9 mouse cellular contexts compared by ENCODE assay signal in the genomic region with DNA sequence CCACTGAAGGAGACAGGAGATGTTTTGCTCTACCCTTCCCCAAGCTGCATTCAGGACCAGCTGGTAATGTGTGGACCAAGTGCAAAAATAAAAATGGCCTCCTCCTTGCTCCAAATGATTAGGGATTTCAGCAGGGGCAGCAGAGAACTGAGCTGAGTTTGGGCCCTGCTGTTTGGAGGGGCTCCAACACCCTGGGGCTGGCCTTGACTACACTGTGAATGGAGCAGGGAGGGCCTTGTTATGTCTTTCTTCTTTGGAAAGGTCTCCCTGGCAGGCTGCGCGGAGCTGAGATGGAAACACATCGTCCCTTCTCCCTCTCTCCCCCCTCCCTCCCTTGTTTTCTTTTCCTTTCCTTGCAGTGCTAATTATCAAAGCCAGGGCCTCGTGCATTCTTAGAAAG.
DNase-seq lines count a peak whose midpoint lies in the region; ATAC-seq and TF ChIP-seq lines count a peak whose summit lies in the region.
"Had no signal": no experiment of that assay in that cellular context is flagged by ENCODE, and none has a peak within 500 bp of the region (broad histone marks: within the 10 kb centered on the region; RNA-seq: fewer than 3 reads in every experiment).

No protein-coding gene starts in this region.

- 61% methylated on average over 4 of the region's 4 CpGs for WGBS in stomach, embryonic 16.5 days
- WGBS in stomach, postnatal 0 days, result 57% methylated on average over 4 of the region's 4 CpGs
- WGBS in forebrain, postnatal 0 days, result 7% methylated on average over 4 of the region's 4 CpGs

- H3K9ac ChIP-seq in stomach, embryonic 16.5 days (ENCODE audit: low read length), result 0 out of 2 replicates have a peak overlapping the region, but pooled peaks have one; percentile 57
- no peak overlapping the region for H3K9ac ChIP-seq in stomach, postnatal 0 days (ENCODE audit: low read length)
- no peak overlapping the region for H3K9ac ChIP-seq in forebrain, postnatal 0 days

- H3K4me3 ChIP-seq in stomach, embryonic 16.5 days (replicated peaks; ENCODE audit: low read length), result no peak overlapping the region
- H3K4me3 ChIP-seq in stomach, postnatal 0 days (ENCODE audit: low read depth, low read length), result no peak overlapping the region
- no peak overlapping the region for H3K4me3 ChIP-seq in forebrain, postnatal 0 days (ENCODE audit: low read depth, low read length)

- no peak overlapping the region for H3K4me2 ChIP-seq in stomach, embryonic 16.5 days (ENCODE audit: low read depth, low read length)
- no peak overlapping the region for H3K4me2 ChIP-seq in stomach, postnatal 0 days (replicated peaks; ENCODE audit: low read depth)
- H3K4me2 ChIP-seq in forebrain, postnatal 0 days (ENCODE audit: low read depth), result no peak overlapping the region

- ATAC-seq in stomach, embryonic 16.5 days (ENCODE audit: insufficient read depth, low FRiP score), result no peak
- ATAC-seq in stomach, postnatal 0 days (ENCODE audit: low FRiP score, low TSS enrichment), result no peak
- ATAC-seq in forebrain, postnatal 0 days, result peak; percentile 65

- 0 out of 2 replicates have a peak, but pooled peaks cover 6% of the 10 kb centered on the region for H3K4me1 ChIP-seq in stomach, embryonic 16.5 days (ENCODE audit: control insufficient read depth, insufficient read depth, low read length)
- H3K4me1 ChIP-seq in stomach, postnatal 0 days (replicated peaks; ENCODE audit: control insufficient read depth, insufficient read depth), result no peaks in the 10 kb centered on the region
- H3K4me1 ChIP-seq in forebrain, postnatal 0 days (ENCODE audit: insufficient read depth), result peaks cover 8% of the 10 kb centered on the region; the same call in 1 of the 2 replicates

- TF ChIP-seq EP300 in stomach, postnatal 0 days (optimal IDR thresholded peaks at IDR 0.05), result no peak

- peak; percentile 39 for DNase-seq in layer of hippocampus, adult 9-11 months
- no peak for DNase-seq in layer of hippocampus, adult 11-12 months (ENCODE audit: low spot score)
- DNase-seq in stomach, postnatal 0 days (ENCODE audit: low spot score), result no peak
- peak; percentile 45 for DNase-seq in forebrain, postnatal 0 days
- DNase-seq in liver (no peak), MN1 (ENCODE audit: low spot score) (no peak)

- no peaks in the 10 kb centered on the region for H3K27me3 ChIP-seq in stomach, embryonic 16.5 days (ENCODE audit: control insufficient read depth, insufficient read depth, low read length)
- H3K27me3 ChIP-seq in stomach, postnatal 0 days (ENCODE audit: control insufficient read depth, insufficient read depth, low read length), result no peaks in the 10 kb centered on the region
- no peaks in the 10 kb centered on the region for H3K27me3 ChIP-seq in forebrain, postnatal 0 days (ENCODE audit: insufficient read depth, low read length)

- TF ChIP-seq CTCF in stomach, postnatal 0 days (IDR thresholded peaks at IDR 0.05; ENCODE audit: low read depth), result no peak
- TF ChIP-seq CTCF in forebrain, postnatal 0 days (IDR thresholded peaks at IDR 0.05; ENCODE audit: low read depth), result no peak

- no peak overlapping the region for H3K27ac ChIP-seq in stomach, embryonic 16.5 days (ENCODE audit: low read length)
- H3K27ac ChIP-seq in stomach, postnatal 0 days (replicated peaks), result no peak overlapping the region
- peak overlapping the region; percentile 57 for H3K27ac ChIP-seq in forebrain, postnatal 0 days (ENCODE audit: low read depth, low read length)
- H3K27ac ChIP-seq: left cerebral cortex, adult 2 months; liver, embryonic 13.5 days had no signal

- H3K9me3 ChIP-seq in stomach, embryonic 16.5 days (replicated peaks; ENCODE audit: control insufficient read depth, low read length), result no peaks in the 10 kb centered on the region
- no peaks in the 10 kb centered on the region for H3K9me3 ChIP-seq in stomach, postnatal 0 days (ENCODE audit: control insufficient read depth, low read length)
- no peaks in the 10 kb centered on the region for H3K9me3 ChIP-seq in forebrain, postnatal 0 days (ENCODE audit: low read length)
- H3K9me3 ChIP-seq: liver, embryonic 13.5 days had no signal

- H3K36me3 ChIP-seq in stomach, embryonic 16.5 days (ENCODE audit: control insufficient read depth, insufficient read depth, low read length), result no peaks in the 10 kb centered on the region
- H3K36me3 ChIP-seq in stomach, postnatal 0 days (ENCODE audit: control insufficient read depth, insufficient read depth, low read length), result no peaks in the 10 kb centered on the region
- H3K36me3 ChIP-seq in forebrain, postnatal 0 days (ENCODE audit: insufficient read depth), result peaks cover 14% of the 10 kb centered on the region

Comparison
In these comparisons a context has a peak if more than half of its experiments do, and no peak if none do; other contexts are left out.
1. DNase-seq: peak in layer of hippocampus, adult 9-11 months (single experiment) and forebrain, postnatal 0 days (single experiment); none in layer of hippocampus, adult 11-12 months (single experiment), stomach, postnatal 0 days (single experiment), liver (single experiment) and MN1 (single experiment).